Mouse (Mus musculus): ENCODE data around the gene Rps17. TPM values are rescaled to one million over a fixed set of nuclear protein-coding genes. Genes with fewer than 3 reads are reported as not detected.
A peak's percentile ranks its signal among the peaks of the same experiment; 100 is the strongest.

Gene Rps17
- polyA plus RNA-seq, 1 experiment from 2014 or later = 695 TPM

- Histone ChIP-seq H3K9me3 (ENCODE audit: control insufficient read depth, low read length) (no peaks in the 10 kb centered on the region), H3K36me3 (ENCODE audit: control insufficient read depth, insufficient read depth, low read length) (no peaks in the 10 kb centered on the region), H3K27ac (replicated peaks; ENCODE audit: low read depth, low read length) (no peak overlapping the region), H3K27me3 (ENCODE audit: control insufficient read depth, insufficient read depth, low read length) (no peaks in the 10 kb centered on the region), H3K4me3 (replicated peaks; ENCODE audit: low read depth, low read length) (no peak overlapping the region), H3K9ac (replicated peaks; ENCODE audit: low read length) (no peak overlapping the region), H3K4me1 (ENCODE audit: control insufficient read depth, insufficient read depth, low read length) (no peaks in the 10 kb centered on the region), H3K4me2 (ENCODE audit: low read length) (no peak overlapping the region)
- no peak for ATAC-seq (ENCODE audit: low FRiP score, low TSS enrichment)
- peak; percentile 21 for DNase-seq
- 81% methylated on average over 5 of the region's 5 CpGs for WGBS
Measured at GRCm38 (mm10) chr7:81321776-81322175, 23.3 kb downstream of the Rps17 start.

DNA sequence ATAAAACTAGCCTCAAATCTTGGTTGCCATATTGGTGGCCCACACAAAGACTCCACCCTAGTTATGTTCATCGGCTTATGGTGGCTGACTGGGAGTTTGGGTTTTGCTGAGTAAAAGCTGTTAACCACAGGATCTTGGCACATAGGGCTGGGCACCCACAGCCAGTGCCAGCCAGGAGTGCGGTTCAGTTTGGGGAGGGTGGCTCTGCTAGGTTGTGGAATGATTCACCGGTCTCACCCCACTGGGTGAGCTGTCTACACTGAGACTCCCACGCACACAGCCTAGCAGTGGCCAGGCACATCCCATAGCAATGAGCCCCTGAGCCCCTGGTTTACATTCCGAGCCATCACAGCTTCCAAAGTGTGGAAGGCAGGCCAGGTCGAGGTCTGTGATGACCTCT, 25.3 kb downstream of the Rps17 start:
- H3K4me3 ChIP-seq (replicated peaks; ENCODE audit: low read depth, low read length) = no peak overlapping the region
- no peaks in the 10 kb centered on the region for H3K9me3 ChIP-seq (ENCODE audit: control insufficient read depth, low read length)
- H3K27me3 ChIP-seq (ENCODE audit: control insufficient read depth, insufficient read depth, low read length) = no peaks in the 10 kb centered on the region
- ATAC-seq (ENCODE audit: low FRiP score, low TSS enrichment) (no peak), DNase-seq (no peak)
- no peak overlapping the region for H3K9ac ChIP-seq (replicated peaks; ENCODE audit: low read length)
- 91% methylated on average over 6 of the region's 6 CpGs for WGBS
- no peak overlapping the region for H3K4me2 ChIP-seq (ENCODE audit: low read length)
- no peak overlapping the region for H3K27ac ChIP-seq (replicated peaks; ENCODE audit: low read depth, low read length)
- no peaks in the 10 kb centered on the region for H3K4me1 ChIP-seq (ENCODE audit: control insufficient read depth, insufficient read depth, low read length)
- no peaks in the 10 kb centered on the region for H3K36me3 ChIP-seq (ENCODE audit: control insufficient read depth, insufficient read depth, low read length)

DNA sequence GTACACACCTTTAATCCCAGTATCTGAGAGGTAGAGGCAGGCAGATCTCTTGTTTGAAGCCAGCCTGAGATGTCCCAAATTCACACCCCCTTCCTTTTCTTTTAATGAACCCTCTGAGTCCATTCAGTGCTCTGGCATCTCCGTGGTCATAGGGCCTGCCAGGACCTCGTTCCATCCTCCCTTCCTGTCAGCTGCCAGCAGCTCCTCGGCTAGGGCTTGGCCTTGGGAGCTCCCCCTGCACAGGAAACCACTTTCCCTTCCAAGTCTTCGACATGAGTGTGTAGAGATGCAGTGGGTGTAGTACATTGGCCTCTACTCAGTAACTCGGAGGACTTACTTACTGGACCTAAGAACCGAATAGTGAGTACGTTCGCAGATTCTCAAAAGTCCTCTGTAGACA, 29.5 kb downstream of the Rps17 start:
- H3K27me3 ChIP-seq (ENCODE audit: control insufficient read depth, insufficient read depth, low read length) = no peaks in the 10 kb centered on the region
- WGBS = 87% methylated on average over 8 of the region's 8 CpGs
- no peak overlapping the region for H3K27ac ChIP-seq (replicated peaks; ENCODE audit: low read depth, low read length)
- no peak overlapping the region for H3K9ac ChIP-seq (replicated peaks; ENCODE audit: low read length)
- no peaks in the 10 kb centered on the region for H3K9me3 ChIP-seq (ENCODE audit: control insufficient read depth, low read length)
- ATAC-seq (ENCODE audit: low FRiP score, low TSS enrichment) = no peak
- no peak for DNase-seq
- no peak overlapping the region for H3K4me2 ChIP-seq (ENCODE audit: low read length)
- H3K4me3 ChIP-seq (replicated peaks; ENCODE audit: low read depth, low read length) = no peak overlapping the region
- no peaks in the 10 kb centered on the region for H3K36me3 ChIP-seq (ENCODE audit: control insufficient read depth, insufficient read depth, low read length)
- H3K4me1 ChIP-seq (ENCODE audit: control insufficient read depth, insufficient read depth, low read length) = no peaks in the 10 kb centered on the region

DNA sequence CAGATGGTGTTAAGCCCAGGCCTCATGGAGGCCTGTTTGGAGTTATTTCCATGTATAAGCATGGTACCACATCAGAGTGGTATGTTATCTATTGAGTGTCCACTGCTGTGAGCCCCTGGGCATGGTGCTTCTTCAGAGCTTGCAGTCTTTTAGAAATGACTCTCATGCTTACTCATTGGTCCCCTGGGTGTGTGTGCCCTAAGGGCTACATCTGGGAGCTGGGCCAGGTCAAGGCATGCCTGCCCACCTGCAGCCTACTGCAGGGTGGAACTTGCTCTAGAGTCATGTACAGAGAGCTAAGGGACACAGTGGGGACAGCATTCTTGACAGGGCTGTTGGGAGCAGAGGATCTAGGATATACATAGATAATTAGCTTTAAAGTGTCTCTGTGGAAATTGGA, 33.5 kb downstream of the Rps17 start:
- Histone ChIP-seq H3K4me2 (ENCODE audit: low read length) (no peak overlapping the region), H3K9me3 (ENCODE audit: control insufficient read depth, low read length) (no peaks in the 10 kb centered on the region), H3K4me1 (ENCODE audit: control insufficient read depth, insufficient read depth, low read length) (no peaks in the 10 kb centered on the region), H3K4me3 (replicated peaks; ENCODE audit: low read depth, low read length) (no peak overlapping the region), H3K36me3 (ENCODE audit: control insufficient read depth, insufficient read depth, low read length) (no peaks in the 10 kb centered on the region), H3K27me3 (ENCODE audit: control insufficient read depth, insufficient read depth, low read length) (no peaks in the 10 kb centered on the region), H3K27ac (replicated peaks; ENCODE audit: low read depth, low read length) (no peak overlapping the region), H3K9ac (replicated peaks; ENCODE audit: low read length) (no peak overlapping the region)
- ATAC-seq (ENCODE audit: low FRiP score, low TSS enrichment) (no peak), DNase-seq (no peak)

- ATAC-seq (ENCODE audit: low FRiP score, low TSS enrichment) (no peak), DNase-seq (no peak)
- 94% methylated on average over 1 of the region's 1 CpGs for WGBS
- Histone ChIP-seq H3K9ac (replicated peaks; ENCODE audit: low read length) (no peak overlapping the region), H3K36me3 (ENCODE audit: control insufficient read depth, insufficient read depth, low read length) (no peaks in the 10 kb centered on the region), H3K27me3 (ENCODE audit: control insufficient read depth, insufficient read depth, low read length) (no peaks in the 10 kb centered on the region), H3K9me3 (ENCODE audit: control insufficient read depth, low read length) (no peaks in the 10 kb centered on the region), H3K4me1 (ENCODE audit: control insufficient read depth, insufficient read depth, low read length) (no peaks in the 10 kb centered on the region), H3K4me3 (replicated peaks; ENCODE audit: low read depth, low read length) (no peak overlapping the region), H3K4me2 (ENCODE audit: low read length) (no peak overlapping the region), H3K27ac (replicated peaks; ENCODE audit: low read depth, low read length) (no peak overlapping the region)
Measured at GRCm38 (mm10) chr7:81311130-81311529, 33.9 kb downstream of the Rps17 start.

GRCm38 (mm10) chr7:81309247-81309646, 35.8 kb downstream of the Rps17 start:
- no peak overlapping the region for H3K4me3 ChIP-seq (replicated peaks; ENCODE audit: low read depth, low read length)
- WGBS = 92% methylated on average over 6 of the region's 6 CpGs
- no peaks in the 10 kb centered on the region for H3K4me1 ChIP-seq (ENCODE audit: control insufficient read depth, insufficient read depth, low read length)
- DNase-seq = no peak
- H3K27me3 ChIP-seq (ENCODE audit: control insufficient read depth, insufficient read depth, low read length) = no peaks in the 10 kb centered on the region
- no peak overlapping the region for H3K27ac ChIP-seq (replicated peaks; ENCODE audit: low read depth, low read length)
- H3K9me3 ChIP-seq (ENCODE audit: control insufficient read depth, low read length) = no peaks in the 10 kb centered on the region
- no peaks in the 10 kb centered on the region for H3K36me3 ChIP-seq (ENCODE audit: control insufficient read depth, insufficient read depth, low read length)
- H3K4me2 ChIP-seq (ENCODE audit: low read length) = no peak overlapping the region
- no peak for ATAC-seq (ENCODE audit: low FRiP score, low TSS enrichment)
- no peak overlapping the region for H3K9ac ChIP-seq (replicated peaks; ENCODE audit: low read length)

DNA sequence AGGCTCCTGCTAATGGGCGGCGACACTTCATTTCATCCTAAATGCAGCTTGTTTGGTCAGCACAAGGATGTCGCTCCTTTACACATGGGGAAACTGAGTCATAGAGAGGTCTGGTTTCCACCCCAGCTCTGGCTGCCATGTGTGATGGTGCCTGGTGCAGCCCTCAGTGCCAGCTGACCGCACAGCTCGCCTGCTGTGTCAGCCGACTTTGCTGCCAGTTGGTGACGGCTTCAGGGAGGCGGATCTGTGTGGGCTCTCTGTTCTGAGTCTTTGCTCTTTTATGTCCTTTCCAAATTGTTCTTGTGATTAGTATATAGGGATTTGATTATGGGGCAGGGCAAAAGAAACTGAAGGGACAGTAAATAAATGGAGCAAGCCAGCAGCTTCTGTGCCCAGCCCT, 37.3 kb downstream of the Rps17 start:
- ATAC-seq (ENCODE audit: low FRiP score, low TSS enrichment) = no peak
- Histone ChIP-seq H3K9me3 (ENCODE audit: control insufficient read depth, low read length) (no peaks in the 10 kb centered on the region), H3K27me3 (ENCODE audit: control insufficient read depth, insufficient read depth, low read length) (no peaks in the 10 kb centered on the region), H3K9ac (replicated peaks; ENCODE audit: low read length) (no peak overlapping the region), H3K4me2 (ENCODE audit: low read length) (no peak overlapping the region), H3K36me3 (ENCODE audit: control insufficient read depth, insufficient read depth, low read length) (no peaks in the 10 kb centered on the region), H3K4me1 (ENCODE audit: control insufficient read depth, insufficient read depth, low read length) (no peaks in the 10 kb centered on the region), H3K27ac (replicated peaks; ENCODE audit: low read depth, low read length) (no peak overlapping the region), H3K4me3 (replicated peaks; ENCODE audit: low read depth, low read length) (no peak overlapping the region)
- no peak for DNase-seq
- 67% methylated on average over 8 of the region's 8 CpGs for WGBS

GRCm38 (mm10) chr7:81304675-81305074, 40.4 kb downstream of the Rps17 start:
- DNase-seq (no peak), ATAC-seq (ENCODE audit: low FRiP score, low TSS enrichment) (no peak)
- no peaks in the 10 kb centered on the region for H3K4me1 ChIP-seq (ENCODE audit: control insufficient read depth, insufficient read depth, low read length)
- WGBS = 90% methylated on average over 5 of the region's 5 CpGs
- no peak overlapping the region for H3K9ac ChIP-seq (replicated peaks; ENCODE audit: low read length)
- no peak overlapping the region for H3K4me2 ChIP-seq (ENCODE audit: low read length)
- H3K27me3 ChIP-seq (ENCODE audit: control insufficient read depth, insufficient read depth, low read length) = no peaks in the 10 kb centered on the region
- no peaks in the 10 kb centered on the region for H3K36me3 ChIP-seq (ENCODE audit: control insufficient read depth, insufficient read depth, low read length)
- H3K4me3 ChIP-seq (replicated peaks; ENCODE audit: low read depth, low read length) = no peak overlapping the region
- no peaks in the 10 kb centered on the region for H3K9me3 ChIP-seq (ENCODE audit: control insufficient read depth, low read length)
- H3K27ac ChIP-seq (replicated peaks; ENCODE audit: low read depth, low read length) = no peak overlapping the region

- H3K9me3 ChIP-seq (ENCODE audit: control insufficient read depth, low read length) = no peaks in the 10 kb centered on the region
- H3K4me2 ChIP-seq (ENCODE audit: low read length) = no peak overlapping the region
- no peak for DNase-seq
- H3K36me3 ChIP-seq (ENCODE audit: control insufficient read depth, insufficient read depth, low read length) = no peaks in the 10 kb centered on the region
- WGBS = 86% methylated on average over 5 of the region's 5 CpGs
- H3K4me3 ChIP-seq (replicated peaks; ENCODE audit: low read depth, low read length) = no peak overlapping the region
- ATAC-seq (ENCODE audit: low FRiP score, low TSS enrichment) = no peak
- H3K27me3 ChIP-seq (ENCODE audit: control insufficient read depth, insufficient read depth, low read length) = no peaks in the 10 kb centered on the region
- H3K27ac ChIP-seq (replicated peaks; ENCODE audit: low read depth, low read length) = no peak overlapping the region
- H3K9ac ChIP-seq (replicated peaks; ENCODE audit: low read length) = no peak overlapping the region
- no peaks in the 10 kb centered on the region for H3K4me1 ChIP-seq (ENCODE audit: control insufficient read depth, insufficient read depth, low read length)
Measured at GRCm38 (mm10) chr7:81304100-81304499, 41.0 kb downstream of the Rps17 start.

Data from midbrain, embryonic 14.5 days (tissue).